16 mouse cellular contexts compared by ENCODE assay signal in the genomic region with DNA sequence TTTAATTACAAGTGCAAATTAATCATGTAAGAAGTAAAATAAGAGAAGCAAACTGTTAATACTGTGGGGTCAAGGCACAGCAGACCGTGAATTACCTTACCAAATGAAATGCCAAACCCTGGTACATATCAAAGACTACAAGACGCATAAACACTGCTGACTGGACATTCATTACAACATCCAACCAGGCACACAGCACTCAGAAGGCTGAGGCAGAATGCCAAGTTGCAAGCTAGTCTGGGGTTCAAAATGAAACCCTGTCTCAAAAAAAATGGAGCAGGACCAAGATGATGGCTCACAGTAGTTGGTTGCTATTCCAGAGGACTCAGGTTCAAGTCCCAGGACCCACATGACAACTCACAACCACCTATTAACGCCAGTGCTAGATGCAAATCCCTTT.
"Had no signal": no experiment of that assay in that cellular context is flagged by ENCODE, and none has a peak within 500 bp of the region (broad histone marks: within the 10 kb centered on the region; RNA-seq: fewer than 3 reads in every experiment).

No protein-coding gene starts in this region.

- H3K9me3 ChIP-seq: limb, embryonic 10.5 days; megakaryocyte, embryonic 14.5 days; midbrain, embryonic 15.5 days; neural tube, embryonic 12.5 days had no signal

- H3K9ac ChIP-seq: liver, embryonic 14.5 days; midbrain, embryonic 15.5 days; neural tube, embryonic 12.5 days had no signal

- DNase-seq: kidney, adult 9 months; lung, adult 2 months; right cerebral cortex, postnatal 4 days; spleen, adult 18-20 months; thymus, adult 18-20 months; thymus, postnatal 14 days had no signal

- H3K27me3 ChIP-seq: megakaryocyte, embryonic 14.5 days; midbrain, embryonic 15.5 days; neural tube, embryonic 12.5 days had no signal

- ATAC-seq: lung, postnatal 0 days; midbrain, embryonic 15.5 days had no signal

- H3K4me1 ChIP-seq: limb, embryonic 10.5 days; midbrain, embryonic 15.5 days; neural tube, embryonic 12.5 days had no signal

- H3K27ac ChIP-seq: kidney, postnatal 0 days; left cerebral cortex, adult 2 months; limb, embryonic 10.5 days; liver, embryonic 14.5 days; macrophage; midbrain, embryonic 15.5 days; neural tube, embryonic 12.5 days had no signal

- H3K4me2 ChIP-seq: midbrain, embryonic 11.5 days; midbrain, embryonic 15.5 days; neural tube, embryonic 12.5 days had no signal

- H3K4me3 ChIP-seq: left cerebral cortex, adult 2 months; limb, embryonic 10.5 days; megakaryocyte, embryonic 14.5 days; midbrain, embryonic 15.5 days; neural tube, embryonic 12.5 days had no signal
